Comparison of ENCODE assay signal across 8 mouse cellular contexts in the genomic region with DNA sequence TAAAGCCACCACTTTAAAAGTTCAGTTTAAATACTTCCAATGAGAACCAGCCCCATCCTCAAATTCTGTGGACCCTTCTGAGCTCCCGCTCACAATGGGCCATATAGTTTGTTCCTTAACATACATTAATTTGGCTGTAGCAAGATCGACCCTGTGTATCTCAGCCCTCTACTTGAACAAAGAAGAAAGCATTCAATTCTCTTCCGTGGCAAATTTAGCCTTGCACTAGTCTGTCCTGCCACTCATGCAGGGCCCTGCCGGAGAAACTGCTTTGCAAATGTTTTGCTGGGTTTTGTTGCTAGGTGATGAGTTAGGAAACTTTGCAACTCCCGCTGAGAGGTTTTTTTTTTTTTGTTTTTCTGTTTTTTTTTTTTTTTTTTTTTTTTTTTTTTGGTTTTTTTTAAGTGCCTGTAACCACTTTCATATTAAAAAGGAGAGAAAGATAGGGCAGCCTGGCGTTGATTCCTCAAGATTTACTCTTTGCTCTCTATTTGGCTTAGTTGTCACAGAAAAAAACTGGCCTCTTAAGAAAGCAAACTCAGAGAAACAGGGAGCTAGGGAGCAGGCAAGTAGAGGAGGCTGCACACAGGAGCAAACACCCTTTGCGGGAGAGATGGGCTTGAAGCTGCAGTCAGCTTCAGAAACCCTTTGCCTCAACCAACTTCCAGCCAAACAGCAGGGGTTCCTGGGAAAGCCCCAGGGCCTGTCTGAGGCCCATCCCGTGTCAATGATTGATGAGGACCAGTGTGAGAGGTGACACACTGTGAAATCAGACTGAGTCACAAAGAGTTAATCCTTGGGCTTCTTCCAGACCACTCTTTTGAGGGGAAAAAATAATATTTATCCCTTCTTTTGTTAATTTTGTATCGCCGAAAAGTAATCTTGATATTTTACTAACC.
DNase-seq lines count a peak whose midpoint lies in the region; ATAC-seq lines count a peak whose summit lies in the region.
"Had no signal": no experiment of that assay in that cellular context is flagged by ENCODE, and none has a peak within 500 bp of the region (broad histone marks: within the 10 kb centered on the region; RNA-seq: fewer than 3 reads in every experiment).

No protein-coding gene starts in this region.

- H3K36me3 ChIP-seq in hindbrain, embryonic 13.5 days, result no peaks in the 10 kb centered on the region
- no peaks in the 10 kb centered on the region for H3K36me3 ChIP-seq in neural tube, embryonic 13.5 days

- H3K4me2 ChIP-seq in hindbrain, embryonic 13.5 days, result peak overlapping the region; percentile 32
- H3K4me2 ChIP-seq in neural tube, embryonic 13.5 days, result peak overlapping the region; percentile 26

- peak; percentile 63 for DNase-seq in left cerebral cortex, postnatal 4 days
- DNase-seq in left cerebral cortex, adult 11 months (ENCODE audit: low spot score), result no peak
- peak; percentile 84 for DNase-seq in embryo, embryonic 9.5 days (ENCODE audit: extremely low spot score)
- no peak for DNase-seq in adrenal gland, adult 8-10 months
- no peak for DNase-seq in urinary bladder, adult 2 months (ENCODE audit: low spot score)

- H3K27ac ChIP-seq in hindbrain, embryonic 13.5 days, result peak overlapping the region; percentile 75
- peak overlapping the region; percentile 74 for H3K27ac ChIP-seq in neural tube, embryonic 13.5 days (replicated peaks)
- H3K27ac ChIP-seq: macrophage had no signal

- H3K9ac ChIP-seq in hindbrain, embryonic 13.5 days, result no peak overlapping the region
- H3K9ac ChIP-seq in neural tube, embryonic 13.5 days, result no peak overlapping the region

- intact Hi-C loops in left cerebral cortex, postnatal 4 days (cut with DNase I), result no loop called here

- WGBS in hindbrain, embryonic 13.5 days, result 2% methylated on average over 10 of the region's 10 CpGs
- 4% methylated on average over 10 of the region's 10 CpGs for WGBS in neural tube, embryonic 13.5 days

- ATAC-seq in hindbrain, embryonic 13.5 days (ENCODE audit: low FRiP score), result peak; percentile 82
- peak; percentile 84 for ATAC-seq in neural tube, embryonic 13.5 days (ENCODE audit: low read depth)

- H3K9me3 ChIP-seq in hindbrain, embryonic 13.5 days, result no peaks in the 10 kb centered on the region
- H3K9me3 ChIP-seq in neural tube, embryonic 13.5 days, result no peaks in the 10 kb centered on the region

- H3K4me1 ChIP-seq in hindbrain, embryonic 13.5 days (replicated peaks), result peaks cover 27% of the 10 kb centered on the region
- H3K4me1 ChIP-seq in neural tube, embryonic 13.5 days (replicated peaks), result peaks cover 34% of the 10 kb centered on the region

- no peak overlapping the region for H3K4me3 ChIP-seq in hindbrain, embryonic 13.5 days
- H3K4me3 ChIP-seq in neural tube, embryonic 13.5 days, result no peak overlapping the region

- no peaks in the 10 kb centered on the region for H3K27me3 ChIP-seq in hindbrain, embryonic 13.5 days
- H3K27me3 ChIP-seq in neural tube, embryonic 13.5 days, result no peaks in the 10 kb centered on the region

Comparison
In these comparisons a context has a peak if more than half of its experiments do, and no peak if none do; other contexts are left out.
1. DNase-seq: peak in left cerebral cortex, postnatal 4 days (single experiment) and embryo, embryonic 9.5 days (single experiment); none in left cerebral cortex, adult 11 months (single experiment), adrenal gland, adult 8-10 months (single experiment) and urinary bladder, adult 2 months (single experiment).